Mouse (Mus musculus): ENCODE data around the gene Slamf9.

DNA sequence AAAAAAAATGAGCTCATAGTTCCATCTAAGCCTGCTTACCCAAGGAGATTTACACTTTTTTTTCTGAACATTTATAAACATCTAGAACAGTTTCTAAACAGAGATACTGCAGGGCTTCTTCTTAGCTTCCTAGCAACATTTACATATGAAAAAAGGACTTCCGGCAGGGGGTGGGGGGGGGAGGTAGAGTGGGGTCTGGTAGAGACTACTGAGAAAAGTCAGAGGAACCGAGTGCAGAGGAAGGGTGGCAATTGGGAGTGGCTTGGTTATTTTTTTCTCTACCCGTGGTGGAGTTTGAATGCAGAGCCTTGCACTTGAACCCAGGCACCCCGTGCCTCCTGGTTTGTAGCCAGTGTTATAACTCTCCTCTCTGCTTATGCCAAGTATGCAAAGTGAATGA lies 19.7 kb upstream of the Slamf9 start:
- no peak for TF ChIP-seq CHD1 (IDR thresholded peaks at IDR 0.05; ENCODE audit: low read depth, low read length)
- no peak for TF ChIP-seq SIN3A (IDR thresholded peaks at IDR 0.05; ENCODE audit: low read length)
- no peak; the same call in 1 of the 2 replicates for TF ChIP-seq POLR2A (IDR thresholded peaks at IDR 0.05; ENCODE audit: low read depth, low read length)
- no peak for TF ChIP-seq CTCF (conservative IDR thresholded peaks at IDR 0.05 in 1 of 2, IDR thresholded peaks at IDR 0.05 in 1 of 2; ENCODE audit: low read depth in 2 of 2, low read length in 2 of 2)
- TF ChIP-seq E2F4 (IDR thresholded peaks at IDR 0.05; ENCODE audit: insufficient replicate concordance, low read depth, low read length): no peak
- TF ChIP-seq KAT2A (IDR thresholded peaks at IDR 0.05; ENCODE audit: insufficient replicate concordance, low read length): no peak
- TF ChIP-seq SMC3 (IDR thresholded peaks at IDR 0.05; ENCODE audit: low read depth, low read length): no peak
